Mouse (Mus musculus) cerebral cortex, adult 2 months (tissue): Measurements from ENCODE around the gene Gfi1.

ENCODE experiments used
- WGBS: fragments of 180-500 bp; shearing (Covaris S2); methylation state at CpG from one replicate; pipeline ENCODE4 v1.1.7; 2018; 5-methylcytosine and 5-hydroxymethylcytosine counted together

Gene Gfi1

DNA sequence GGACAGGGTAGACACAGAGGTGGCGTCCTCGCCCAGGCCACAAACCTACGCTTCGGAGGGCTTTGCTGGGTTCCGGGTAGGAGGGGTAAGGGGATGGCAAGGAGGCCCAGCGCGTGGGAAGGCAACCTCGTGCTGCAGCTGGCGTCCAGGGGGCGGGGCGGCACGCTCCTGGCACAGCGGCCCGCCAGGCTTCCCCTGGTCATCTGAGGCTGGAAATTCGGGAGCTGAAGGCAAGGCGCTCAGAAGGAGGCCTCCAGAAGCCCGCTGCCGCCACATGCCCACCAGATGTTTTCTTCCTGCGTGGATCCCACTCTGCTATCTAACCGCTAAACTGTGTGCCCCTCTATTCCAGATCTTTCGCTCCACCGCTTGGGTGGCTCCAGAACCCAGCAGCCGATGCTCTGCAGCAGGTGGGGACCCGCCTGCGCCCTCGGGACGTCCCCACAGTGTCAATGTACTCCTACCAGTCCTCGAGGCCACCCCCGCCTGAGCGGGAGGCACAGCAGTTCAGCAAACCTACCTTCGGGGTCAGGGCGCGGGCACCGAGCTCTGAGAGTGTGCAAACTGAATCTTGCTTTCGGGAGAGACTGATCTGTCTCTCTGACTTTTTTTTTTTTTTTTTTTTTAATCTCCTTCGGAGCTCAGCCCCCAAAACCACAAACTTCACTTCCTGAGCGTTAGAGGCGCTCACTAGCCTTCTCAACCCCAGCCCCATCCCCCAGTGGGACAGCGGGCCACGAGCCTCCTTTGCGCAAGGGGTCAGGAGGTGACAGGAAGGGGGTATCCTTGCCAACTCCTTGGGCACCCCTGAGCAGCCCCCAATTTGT is at the start of gene Gfi1:
Gene Gfi1, minus strand, starts transcription at position 602 of the 827 bp plus-strand sequence.
- 2% methylated on average over 41 of the region's 41 CpGs for WGBS

DNA sequence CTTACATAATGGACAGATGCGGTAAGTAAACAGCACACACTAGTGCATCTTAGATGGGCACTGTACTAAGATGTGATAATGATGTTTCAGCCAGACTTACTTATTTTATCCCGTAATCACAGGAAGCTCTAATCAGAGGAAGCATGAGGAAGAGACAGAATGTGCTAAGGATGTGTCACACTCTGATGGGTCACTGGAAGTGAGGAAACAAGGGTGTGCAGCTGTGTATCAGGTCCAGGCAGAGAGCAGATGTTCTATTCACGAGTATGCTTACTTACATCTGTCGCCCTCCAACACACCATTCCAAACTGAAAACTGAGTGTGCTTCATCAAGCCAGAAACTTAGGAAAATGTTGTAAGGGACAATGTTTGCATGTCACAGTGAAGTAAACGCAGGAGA is 46.2 kb upstream of the Gfi1 start:
- WGBS, result 78% methylated on average over 5 of the region's 5 CpGs

DNA sequence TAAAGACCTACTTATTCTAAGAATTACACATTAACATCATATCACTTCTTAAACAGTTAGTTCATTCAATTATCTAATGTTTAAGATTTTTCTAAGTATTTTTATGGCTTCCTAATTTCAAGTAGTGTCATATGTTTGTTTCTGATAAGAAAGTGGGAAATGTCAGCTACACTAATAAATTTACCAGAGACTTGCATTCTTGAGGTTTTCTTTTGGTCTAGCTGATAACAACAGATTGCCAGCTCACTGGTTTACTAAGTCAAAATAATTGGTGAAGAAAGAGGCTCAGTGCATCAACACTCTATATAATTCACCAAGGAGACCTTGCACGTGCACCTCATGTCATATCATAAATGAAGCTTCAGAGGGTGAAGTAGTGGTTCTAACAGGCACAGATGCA is 42.4 kb upstream of the Gfi1 start:
- 95% methylated on average over 1 of the region's 1 CpGs for WGBS

DNA sequence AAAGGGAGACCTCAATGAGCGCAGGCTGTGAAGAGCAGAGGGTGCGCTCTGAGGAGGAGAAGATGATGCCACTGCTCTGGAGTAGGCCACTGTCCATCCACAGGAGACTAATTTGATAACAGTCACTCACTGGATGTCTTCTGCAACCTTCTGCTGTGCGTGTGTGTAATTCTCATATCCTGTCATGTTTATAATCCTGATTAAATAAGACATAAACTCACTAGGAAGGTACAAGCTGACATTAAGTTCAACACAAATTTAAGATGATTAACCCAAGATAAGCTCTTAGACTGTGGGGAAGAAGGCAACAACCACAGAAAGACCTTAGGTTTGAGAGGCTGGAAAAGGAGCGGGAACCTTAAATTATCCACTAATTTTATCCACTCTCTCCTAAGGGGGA is 40.1 kb upstream of the Gfi1 start:
- WGBS, result 96% methylated on average over 4 of the region's 4 CpGs

DNA sequence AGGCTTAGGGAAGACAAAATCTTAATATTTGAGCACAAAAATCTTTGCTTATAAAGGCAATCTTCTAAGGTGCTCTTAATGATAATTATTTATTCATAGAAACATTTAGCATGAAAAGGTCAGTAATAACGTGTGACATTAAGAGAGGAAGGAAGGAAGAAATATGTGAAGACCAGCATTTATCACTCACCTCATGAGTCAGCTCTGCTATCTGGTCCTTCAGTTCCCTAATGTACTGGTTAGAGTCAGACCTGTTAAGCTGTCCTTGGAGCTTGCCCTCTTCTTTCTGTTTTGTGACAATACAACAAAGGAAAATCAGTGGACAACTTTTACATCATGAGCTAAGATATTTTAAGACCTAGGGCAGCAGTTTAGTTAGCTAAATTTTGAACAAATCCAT is 38.6 kb upstream of the Gfi1 start:
- WGBS, result 86% methylated on average over 1 of the region's 1 CpGs

DNA sequence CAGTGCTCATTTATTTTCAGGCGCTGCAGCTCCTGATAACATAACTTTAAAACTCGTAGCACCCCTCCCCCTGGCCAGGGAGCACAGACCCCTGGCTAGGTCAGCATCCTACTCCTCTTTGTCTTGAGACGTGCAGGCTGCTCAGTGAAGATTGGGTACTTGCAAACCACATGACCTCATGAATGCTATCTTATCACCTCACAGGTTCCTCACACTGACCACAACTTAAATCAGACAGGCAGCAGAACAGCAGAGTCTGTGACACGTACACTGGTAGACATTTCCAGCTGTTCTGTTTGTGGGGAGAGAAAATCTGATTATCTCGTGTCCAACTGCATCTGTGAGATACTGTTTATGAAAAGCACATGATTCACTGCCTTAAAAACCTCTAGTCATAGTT is 33.3 kb upstream of the Gfi1 start:
- 85% methylated on average over 5 of the region's 5 CpGs for WGBS

DNA sequence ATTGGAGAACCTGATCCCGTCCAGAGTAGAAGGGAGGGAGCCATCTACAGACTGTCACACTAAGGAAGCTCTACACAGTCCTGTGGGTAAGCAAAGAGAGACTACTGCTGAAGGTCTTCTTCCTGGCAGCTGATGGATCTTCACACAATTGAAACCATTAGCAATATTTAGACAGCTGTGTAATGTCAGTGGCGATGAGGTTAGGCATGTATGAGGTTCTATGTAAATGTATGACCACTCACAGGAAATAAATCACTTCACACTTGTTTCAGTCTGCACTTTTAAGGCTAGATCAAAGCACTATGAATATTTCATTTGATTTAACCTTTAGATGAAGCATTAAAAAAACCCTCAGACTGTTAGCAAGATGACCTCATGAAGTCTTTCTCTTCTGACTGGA is 30.2 kb upstream of the Gfi1 start:
- 90% methylated on average over 2 of the region's 2 CpGs for WGBS

DNA sequence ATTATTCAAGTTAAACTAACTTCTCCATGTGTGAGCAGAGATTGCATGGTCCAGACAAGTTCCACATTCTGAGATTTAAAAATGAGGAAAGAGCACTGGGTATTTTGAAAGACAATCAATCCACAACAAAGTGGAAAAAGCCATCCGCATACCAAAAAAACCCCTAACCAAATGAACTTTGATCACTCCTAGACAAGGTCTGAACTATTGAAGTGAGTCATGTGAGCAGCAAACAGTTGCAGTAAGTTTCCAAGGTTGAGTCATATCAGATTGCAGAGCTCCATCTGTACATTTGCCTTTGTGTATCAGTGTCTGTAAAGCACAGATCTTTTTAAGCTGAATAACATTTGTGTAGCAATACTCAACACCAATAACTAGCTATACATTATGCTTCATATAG is 28.9 kb upstream of the Gfi1 start:
- WGBS, result 98% methylated on average over 1 of the region's 1 CpGs

DNA sequence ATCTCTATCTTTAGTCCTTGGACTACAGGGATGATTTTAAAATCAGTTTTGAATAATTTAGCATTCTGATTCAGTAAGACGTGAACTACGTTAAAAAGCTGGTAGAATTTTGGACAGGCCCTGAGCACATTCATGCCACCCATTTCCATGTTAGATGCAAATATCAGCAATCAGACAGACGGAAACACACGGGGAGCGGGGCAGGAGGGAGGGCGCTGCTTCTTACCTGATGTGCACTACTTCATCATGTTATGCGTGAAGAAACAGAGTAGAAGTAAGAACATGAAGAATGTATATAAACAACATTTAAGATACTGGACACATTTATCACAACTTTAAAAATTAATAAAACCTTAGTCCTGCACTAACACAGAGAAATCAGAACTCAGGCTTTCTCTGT is 27.8 kb upstream of the Gfi1 start:
- 83% methylated on average over 7 of the region's 7 CpGs for WGBS

DNA sequence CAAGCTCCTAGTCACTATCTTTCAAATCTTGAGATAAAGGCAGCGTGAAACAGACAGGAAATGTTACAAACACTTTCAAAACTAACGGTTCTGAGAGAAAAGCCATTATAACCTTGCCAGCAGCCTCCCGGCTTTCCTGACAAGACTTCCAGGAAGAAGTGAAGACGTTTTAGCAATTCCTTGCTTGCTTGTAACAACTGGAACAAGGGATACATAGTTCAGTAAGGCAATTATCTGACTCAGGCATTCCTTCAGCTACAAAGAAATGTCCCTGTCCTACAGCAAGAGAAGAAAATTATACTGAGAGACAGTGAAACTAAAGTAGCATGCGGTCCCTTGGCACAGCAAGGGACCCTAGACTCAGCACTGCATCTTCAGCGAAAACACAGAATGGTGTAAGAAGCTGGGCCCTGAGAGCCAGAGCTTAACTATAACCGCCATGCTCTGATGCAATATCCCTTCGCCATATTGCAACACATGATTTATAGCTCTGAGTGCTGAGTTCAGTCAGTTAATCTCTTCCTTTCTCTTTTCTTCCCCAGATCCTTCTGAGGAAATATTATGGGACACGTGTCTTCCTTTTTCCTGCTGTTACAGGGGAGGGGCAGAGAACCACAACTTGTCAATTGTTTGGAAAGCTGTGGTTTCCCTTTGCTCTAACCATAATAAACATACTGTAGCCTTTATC is 23.5 kb upstream of the Gfi1 start:
- 63% methylated on average over 9 of the region's 9 CpGs for WGBS

DNA sequence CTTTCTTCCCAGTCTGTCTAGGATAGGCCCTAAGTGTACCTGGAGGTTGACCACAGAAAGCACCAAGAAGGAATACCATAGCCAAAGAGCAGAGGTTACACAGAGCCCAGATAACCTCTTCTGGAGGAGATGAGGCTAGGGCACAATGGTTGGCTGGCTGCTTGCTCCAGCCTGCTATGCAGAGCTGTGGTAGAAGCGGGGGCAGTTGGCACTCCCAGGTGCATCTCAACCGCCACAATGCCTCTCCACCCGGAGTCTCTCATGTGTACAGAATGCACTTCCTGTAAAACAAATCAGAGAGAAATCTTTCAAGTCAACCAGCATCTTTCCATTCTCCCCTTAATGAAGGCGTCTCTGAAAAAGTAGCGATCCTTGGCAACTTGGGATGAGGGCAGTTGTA is 13.2 kb upstream of the Gfi1 start:
- WGBS, result 91% methylated on average over 5 of the region's 5 CpGs

DNA sequence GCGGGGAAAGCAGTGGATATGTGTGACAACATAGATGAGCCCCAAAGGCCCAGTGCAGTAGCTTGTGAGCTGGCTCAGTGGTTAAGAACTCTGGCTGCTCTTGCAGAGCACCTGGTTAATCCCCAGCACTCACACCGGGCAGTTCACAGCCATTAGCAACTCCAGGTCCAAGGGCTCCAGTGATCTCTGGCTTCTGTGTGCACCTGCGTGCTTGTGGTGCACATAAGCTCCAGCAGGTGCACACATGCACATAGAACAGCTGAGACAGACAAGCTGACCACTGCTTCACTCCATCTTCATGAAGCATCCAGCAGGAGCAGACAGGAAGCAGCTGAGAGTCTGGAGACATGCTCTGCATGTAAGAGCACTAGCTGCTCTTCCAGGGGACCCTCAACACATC is 12.5 kb upstream of the Gfi1 start:
- 84% methylated on average over 3 of the region's 3 CpGs for WGBS

DNA sequence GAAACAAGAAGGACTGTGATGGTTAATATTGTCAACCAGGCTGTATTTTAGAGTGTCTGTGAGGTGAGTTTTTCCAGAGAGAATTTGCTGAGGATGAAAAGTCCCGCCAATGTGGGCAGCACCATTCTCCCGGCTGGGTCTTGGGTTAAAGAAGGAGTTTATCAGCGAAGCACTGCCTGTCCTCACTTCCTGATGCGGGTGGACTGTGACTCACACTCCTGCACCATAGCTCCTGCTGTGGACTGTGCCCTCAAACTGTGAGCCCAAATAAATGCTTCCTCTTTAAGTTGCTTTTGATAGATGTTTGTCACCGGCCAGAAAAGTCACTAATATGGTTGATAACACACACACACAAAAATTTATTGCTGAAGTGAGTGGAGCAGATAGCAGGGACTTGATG is 10.3 kb upstream of the Gfi1 start:
- 78% methylated on average over 5 of the region's 5 CpGs for WGBS

DNA sequence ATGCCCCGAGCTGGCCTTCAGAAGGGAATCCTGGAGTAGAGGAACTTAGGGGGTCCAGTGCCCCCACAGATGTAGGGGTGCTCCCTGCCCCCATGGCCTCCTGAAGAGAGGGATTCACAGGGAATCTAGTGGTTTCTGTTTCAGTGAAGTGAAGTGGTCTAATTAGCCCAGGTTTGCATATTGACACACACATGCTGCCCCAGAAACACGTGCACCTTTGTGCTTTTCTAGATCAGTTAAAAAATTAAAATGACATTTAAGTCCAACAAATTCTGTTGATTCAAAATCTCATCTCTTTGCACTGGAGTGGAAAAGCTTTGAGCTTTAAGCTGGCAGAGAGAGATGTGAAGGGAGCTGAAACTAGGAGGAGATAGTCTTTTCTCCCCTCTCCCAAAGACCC is 6.0 kb upstream of the Gfi1 start:
- WGBS, result 29% methylated on average over 2 of the region's 2 CpGs

DNA sequence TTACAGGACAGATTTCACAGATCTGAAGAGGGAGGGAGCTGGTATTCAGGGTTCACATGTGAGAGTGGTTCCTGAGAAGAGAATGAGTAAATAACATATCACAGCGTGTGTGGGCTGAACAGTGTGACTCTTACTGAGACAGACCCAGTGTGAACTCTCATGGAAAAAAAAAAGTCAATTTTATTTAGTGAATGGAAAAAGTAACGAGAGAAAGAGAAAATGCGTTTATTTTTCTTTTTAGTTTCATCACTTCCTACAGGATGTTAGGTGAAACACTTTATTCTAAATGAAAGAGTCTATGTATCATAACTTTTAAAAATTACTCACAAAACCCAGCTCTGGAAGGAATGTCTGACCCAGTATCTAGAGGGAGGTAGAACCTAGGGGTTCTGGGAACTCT is 5.6 kb upstream of the Gfi1 start:
- WGBS, result 44% methylated on average over 3 of the region's 3 CpGs

DNA sequence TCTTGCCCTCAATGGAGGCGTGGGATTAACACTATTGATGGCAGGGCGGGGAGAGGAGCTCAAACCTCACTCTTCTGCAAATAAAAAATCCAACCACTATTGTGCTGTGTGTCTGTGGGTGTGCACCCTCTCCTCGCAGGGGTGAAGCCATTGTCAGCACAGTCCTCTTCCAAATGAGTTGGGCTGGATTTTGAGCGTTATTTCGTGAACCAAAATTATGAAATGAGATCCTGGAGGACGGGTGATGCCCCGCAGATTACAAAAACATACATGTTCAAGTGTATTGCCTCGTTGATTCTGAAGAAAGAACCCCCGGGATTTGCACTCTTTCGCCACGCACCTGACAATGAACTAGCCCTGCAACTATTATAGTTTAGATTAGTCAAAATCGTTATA is 1.2 kb upstream of the Gfi1 start:
- 20% methylated on average over 12 of the region's 12 CpGs for whole genome bisulfite sequencing

DNA sequence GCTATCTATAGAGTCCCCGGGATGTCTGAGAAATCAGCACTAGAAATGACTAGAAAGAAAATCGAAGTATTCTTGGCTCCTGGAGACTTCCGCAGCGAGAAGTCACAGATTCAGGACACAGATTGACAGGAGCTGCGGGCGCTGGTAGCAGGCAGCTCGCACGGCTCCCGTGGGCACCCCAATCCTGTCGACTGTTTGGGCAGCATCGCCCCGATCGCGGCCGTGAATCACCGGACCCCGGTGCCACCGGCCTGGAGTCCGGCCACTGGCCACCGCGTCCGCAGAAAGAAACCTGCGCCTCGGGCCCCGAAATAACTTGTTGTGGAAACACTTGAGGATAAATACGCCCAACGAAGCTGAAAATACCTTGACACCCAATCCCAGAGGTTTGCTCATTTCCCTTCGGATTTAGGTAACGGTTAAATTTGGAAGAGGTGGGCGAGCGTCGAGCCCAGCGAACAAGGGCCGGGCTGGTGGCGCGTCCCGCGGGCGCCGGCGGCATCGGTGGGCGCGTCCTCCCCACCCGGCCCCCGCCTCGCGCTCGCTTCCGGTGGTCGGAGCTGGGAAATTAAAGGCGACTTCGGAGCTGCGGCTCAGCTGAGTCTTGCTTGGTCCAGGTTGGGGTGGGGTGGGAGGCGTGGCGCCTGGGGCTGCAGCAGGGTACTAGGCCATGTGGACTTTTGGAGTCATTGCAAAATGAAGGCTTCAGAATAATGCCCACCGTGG is 608 bp upstream of the Gfi1 start:
- WGBS, result 1% methylated on average over 57 of the region's 57 CpGs

DNA sequence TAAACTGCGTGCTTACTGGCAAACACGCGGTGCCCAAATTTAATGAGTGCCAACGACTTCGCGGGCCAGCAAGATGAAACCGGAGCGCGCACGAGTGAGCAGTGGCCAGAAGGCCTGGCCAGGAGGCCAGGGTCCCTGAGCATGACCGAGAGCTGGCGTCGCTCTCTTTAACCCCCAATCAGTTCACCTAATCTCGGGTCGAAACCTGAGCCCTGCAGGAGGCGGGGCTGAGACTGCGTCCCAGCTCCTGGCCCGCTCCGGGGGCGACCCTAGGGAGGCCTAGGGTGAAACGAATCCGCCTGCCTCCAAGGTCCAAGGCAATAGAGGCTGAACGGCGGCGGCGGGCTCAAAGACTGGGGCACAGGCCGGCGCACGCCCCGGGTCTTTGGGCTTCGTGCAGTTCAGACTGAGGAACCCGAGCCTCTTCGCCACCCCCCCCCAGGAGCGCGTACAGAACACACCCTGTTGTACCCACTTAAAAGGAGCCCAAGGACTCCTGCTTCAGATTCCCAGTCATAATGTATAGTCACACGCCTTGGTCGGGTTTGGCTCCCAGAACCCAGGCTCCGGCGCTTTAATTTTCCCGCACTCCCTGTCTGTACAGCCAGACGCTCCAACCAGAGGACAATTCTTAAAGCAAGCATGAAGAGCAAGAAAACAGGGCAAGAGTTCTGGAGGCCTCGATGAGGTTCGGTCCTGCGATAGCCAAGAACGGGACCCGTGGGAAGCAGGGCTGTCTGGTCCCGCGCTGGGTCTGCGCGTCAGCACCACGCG is 988 bp downstream of the Gfi1 start:
- 1% methylated on average over 52 of the region's 52 CpGs for WGBS

DNA sequence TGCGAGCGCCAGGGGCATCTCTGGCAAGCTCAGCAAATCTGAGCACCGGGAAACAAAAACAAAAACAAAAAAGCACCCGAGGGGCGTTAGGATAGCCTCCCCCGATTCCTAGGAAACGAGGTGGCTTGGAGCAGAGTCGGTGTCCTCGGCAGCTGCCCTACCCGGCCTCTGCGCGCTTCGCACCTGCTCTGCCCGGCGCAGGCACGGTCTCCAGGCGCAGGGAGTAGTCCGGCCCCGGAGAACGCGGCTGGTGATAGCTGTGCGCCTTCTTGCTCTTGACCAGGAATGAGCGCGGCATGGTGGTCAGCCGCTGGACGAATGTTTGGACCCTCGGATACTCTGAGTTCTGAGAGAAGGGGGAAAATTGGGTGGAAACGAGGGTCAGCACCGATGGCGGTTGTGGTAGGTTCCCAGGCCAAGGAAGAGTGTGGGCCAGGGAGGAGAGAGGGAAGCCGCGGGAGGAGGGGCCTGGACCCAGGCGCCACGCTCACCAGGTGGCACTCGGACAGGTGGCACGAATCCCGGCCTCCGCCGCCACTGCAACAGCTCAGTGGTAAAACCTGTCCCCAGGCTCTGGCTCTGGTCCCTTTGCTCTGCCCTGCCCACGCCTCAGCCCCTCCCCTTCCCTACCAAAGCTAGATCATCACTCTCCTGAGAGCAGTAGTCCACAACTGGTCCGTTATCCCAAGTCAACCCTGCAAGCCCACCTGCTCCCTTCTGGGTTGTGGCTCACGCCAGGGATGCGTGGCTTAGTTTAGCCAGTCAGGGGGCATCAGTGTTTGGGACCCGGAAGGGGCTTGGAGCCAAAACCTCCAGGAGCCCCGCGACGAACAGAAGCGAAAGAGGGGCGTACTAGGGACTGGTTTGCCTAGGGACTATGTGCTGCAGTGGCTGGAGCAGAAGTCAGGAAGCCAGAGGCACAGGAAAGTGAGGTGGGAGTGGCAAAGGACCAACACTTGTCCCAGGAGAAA is 2.0 kb downstream of the Gfi1 start:
- WGBS, result 3% methylated on average over 49 of the region's 49 CpGs

DNA sequence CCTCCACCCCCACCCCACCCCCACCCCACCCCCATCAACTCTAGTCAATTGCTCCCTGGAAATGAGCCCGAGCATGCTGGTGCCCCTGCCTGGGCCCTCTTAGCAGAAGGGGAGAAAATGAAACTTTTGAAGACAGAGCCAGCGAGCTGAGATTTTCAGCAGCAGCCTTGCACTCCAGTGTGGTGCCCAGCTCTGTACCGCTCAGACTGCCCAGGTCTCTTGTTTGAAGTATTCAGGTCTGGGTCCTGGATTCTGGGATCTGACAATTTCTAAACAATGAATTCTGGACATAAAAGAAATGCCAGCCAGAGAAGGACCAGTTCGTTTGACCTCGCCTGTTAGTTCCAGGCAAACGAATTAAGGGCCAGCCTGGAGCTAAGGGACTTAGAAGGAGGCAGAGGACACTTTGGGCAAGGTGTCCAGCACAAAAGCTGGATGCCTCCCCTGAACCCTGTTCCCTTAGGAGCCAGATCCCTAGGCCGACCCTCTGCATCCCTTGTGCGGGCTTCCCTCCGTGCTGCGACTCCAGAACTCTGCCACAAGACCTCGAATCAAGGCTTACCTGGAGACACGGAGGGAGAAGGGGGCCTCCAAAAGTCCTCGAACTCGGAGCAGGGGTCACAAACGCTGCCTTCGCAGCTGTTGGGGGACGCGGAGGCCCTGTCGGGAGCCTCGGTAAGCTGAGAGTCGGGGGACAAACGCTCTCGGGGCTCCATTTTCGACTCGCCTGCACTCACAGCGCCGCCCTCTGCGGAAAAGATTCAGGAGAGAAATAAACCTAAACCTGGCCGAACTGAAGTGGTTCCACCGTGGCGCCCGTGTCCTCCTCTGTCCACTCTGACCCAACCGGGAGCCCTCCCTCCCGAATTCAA is 2.9 kb downstream of the Gfi1 start:
- 2% methylated on average over 34 of the region's 34 CpGs for WGBS
